ENCODE assay signal across 19 mouse cellular contexts in genomic region chr4:119257083-119257482, GRCm38 (mm10). TPM values are rescaled to one million over a fixed set of nuclear protein-coding genes. Genes with fewer than 3 reads are reported as not detected.
"Had no signal": no experiment of that assay in that cellular context is flagged by ENCODE, and none has a peak within 500 bp of the region (broad histone marks: within the 10 kb centered on the region; RNA-seq: fewer than 3 reads in every experiment).

No protein-coding gene starts in this region.

- H3K9ac ChIP-seq: liver, embryonic 15.5 days; neural tube, embryonic 15.5 days had no signal

- H3K4me3 ChIP-seq: liver, embryonic 15.5 days; midbrain, embryonic 10.5 days; myocyte; neural tube, embryonic 15.5 days had no signal

- ATAC-seq: lung, postnatal 0 days had no signal

- H3K4me2 ChIP-seq: liver, embryonic 11.5 days; liver, embryonic 15.5 days; neural tube, embryonic 15.5 days had no signal

- H3K27me3 ChIP-seq: neural tube, embryonic 15.5 days had no signal

- DNase-seq: layer of hippocampus, adult 9-11 months; lung, adult 2 months; lung, postnatal 4 days; midbrain, embryonic 14.5 days; right cerebral cortex, adult 18-20 months; right cerebral cortex, postnatal 25 days; thymus, adult 2 months; thymus, postnatal 25 days had no signal

- H3K9me3 ChIP-seq: liver, embryonic 15.5 days; midbrain, embryonic 10.5 days; neural tube, embryonic 15.5 days had no signal

- H3K27ac ChIP-seq: liver, embryonic 15.5 days; neural tube, embryonic 15.5 days had no signal

- H3K36me3 ChIP-seq: liver, embryonic 15.5 days; midbrain, embryonic 10.5 days; neural tube, embryonic 15.5 days had no signal

RNA-seq across cellular contexts. Expression of gene Cldn19, which starts 1.9 kb away (rescaled TPM):
- total RNA-seq: megakaryocyte, adult 5-6 weeks had no signal
- polyA plus RNA-seq: liver, embryonic 11.5 days; liver, embryonic 15.5 days; lung, postnatal 0 days; neural tube, embryonic 11.5 days; small intestine, adult 2 months; stomach, embryonic 14.5 days; testis, adult 2 months had no signal

RNA-seq across cellular contexts. Expression of gene Tmem269, which starts 39.1 kb away (rescaled TPM):
- total RNA-seq: megakaryocyte, adult 5-6 weeks had no signal
- polyA plus RNA-seq: liver, embryonic 11.5 days; liver, embryonic 15.5 days; neural tube, embryonic 11.5 days; stomach, embryonic 14.5 days; thymus, adult 2 months had no signal
